Mouse (Mus musculus): ENCODE data around the gene Rsph6a. TPM values are rescaled to one million over a fixed set of nuclear protein-coding genes. Genes with fewer than 3 reads are reported as not detected.
A peak's percentile ranks its signal among the peaks of the same experiment; 100 is the strongest.

Gene Rsph6a
- polyA plus RNA-seq, 1 experiment from 2014 or later, result not detected

DNA sequence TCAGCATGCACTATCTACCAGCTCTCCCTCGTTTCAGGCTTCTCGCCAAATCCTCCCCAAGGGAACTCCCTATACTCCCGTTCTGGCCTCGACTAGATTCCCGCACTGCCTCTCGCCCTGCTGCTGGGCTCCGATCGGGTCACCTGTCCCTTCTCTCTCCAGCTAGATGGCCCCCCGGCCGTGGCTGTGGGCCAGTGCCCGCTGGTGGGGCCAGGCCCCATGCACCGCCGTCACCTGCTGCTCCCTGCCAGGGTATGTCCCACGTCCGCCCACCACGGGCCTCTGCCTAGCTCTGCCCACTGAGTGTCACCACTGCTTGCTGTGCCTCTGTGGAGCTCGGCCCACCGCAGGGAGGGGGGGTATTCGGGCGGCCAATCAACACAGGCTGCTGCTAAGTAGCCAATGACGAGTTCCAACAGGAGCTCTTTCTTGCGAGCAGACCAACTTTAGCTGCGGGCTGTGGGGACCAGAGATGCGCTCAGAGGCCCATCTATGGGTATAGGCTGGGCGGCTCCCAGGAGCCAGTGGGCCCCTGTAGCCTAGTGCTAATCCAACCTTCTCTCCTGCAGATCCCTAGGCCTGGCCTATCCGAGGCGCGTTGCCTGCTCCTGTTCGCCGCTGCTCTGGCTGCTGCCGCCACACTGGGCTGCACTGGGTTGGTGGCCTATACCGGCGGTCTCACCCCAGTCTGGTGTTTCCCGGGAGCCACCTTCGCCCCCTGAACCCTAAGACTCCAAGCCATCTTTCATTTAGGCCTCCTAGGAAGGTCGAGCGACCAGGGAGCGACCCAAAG, 38.1 kb downstream of the Rsph6a start:
- Histone ChIP-seq H3K9ac (ENCODE audit: low read depth, low read length) (peak overlapping the region; percentile 31; the same call in 1 of the 2 replicates), H3K27ac (ENCODE audit: low read length) (0 out of 2 replicates have a peak overlapping the region, but pooled peaks have one; percentile 5), H3K36me3 (ENCODE audit: control insufficient read depth, insufficient read depth) (no peaks in the 10 kb centered on the region), H3K4me3 (ENCODE audit: low read depth, low read length) (peak overlapping the region; percentile 67), H3K4me2 (ENCODE audit: low read depth, low read length) (peak overlapping the region; percentile 94), H3K9me3 (replicated peaks; ENCODE audit: control insufficient read depth, low read length) (no peaks in the 10 kb centered on the region), H3K4me1 (ENCODE audit: control insufficient read depth, low read depth, low read length) (peaks cover 43% of the 10 kb centered on the region), H3K27me3 (ENCODE audit: control insufficient read depth, insufficient read depth, low read depth, low read length) (peaks cover 64% of the 10 kb centered on the region)
- WGBS (ENCODE audit: insufficient replicate concordance), result 6% methylated on average over 38 of the region's 38 CpGs
- ATAC-seq (ENCODE audit: low read depth), result peak; percentile 19

GRCm38 (mm10) chr7:19093174-19093521, 38.7 kb downstream of the Rsph6a start:
- ATAC-seq (ENCODE audit: low read depth), result peak; percentile 62
- Histone ChIP-seq H3K9me3 (replicated peaks; ENCODE audit: control insufficient read depth, low read length) (no peaks in the 10 kb centered on the region), H3K4me3 (ENCODE audit: low read depth, low read length) (peak overlapping the region; percentile 67), H3K4me2 (ENCODE audit: low read depth, low read length) (peak overlapping the region; percentile 94), H3K27me3 (ENCODE audit: control insufficient read depth, insufficient read depth, low read depth, low read length) (peaks cover 62% of the 10 kb centered on the region), H3K36me3 (ENCODE audit: control insufficient read depth, insufficient read depth) (no peaks in the 10 kb centered on the region), H3K27ac (ENCODE audit: low read length) (peak overlapping the region; percentile 13; the same call in 1 of the 2 replicates), H3K9ac (ENCODE audit: low read depth, low read length) (peak overlapping the region; percentile 31), H3K4me1 (ENCODE audit: control insufficient read depth, low read depth, low read length) (peaks cover 43% of the 10 kb centered on the region)
- 0% methylated on average over 14 of the region's 15 CpGs for WGBS (ENCODE audit: insufficient replicate concordance)

DNA sequence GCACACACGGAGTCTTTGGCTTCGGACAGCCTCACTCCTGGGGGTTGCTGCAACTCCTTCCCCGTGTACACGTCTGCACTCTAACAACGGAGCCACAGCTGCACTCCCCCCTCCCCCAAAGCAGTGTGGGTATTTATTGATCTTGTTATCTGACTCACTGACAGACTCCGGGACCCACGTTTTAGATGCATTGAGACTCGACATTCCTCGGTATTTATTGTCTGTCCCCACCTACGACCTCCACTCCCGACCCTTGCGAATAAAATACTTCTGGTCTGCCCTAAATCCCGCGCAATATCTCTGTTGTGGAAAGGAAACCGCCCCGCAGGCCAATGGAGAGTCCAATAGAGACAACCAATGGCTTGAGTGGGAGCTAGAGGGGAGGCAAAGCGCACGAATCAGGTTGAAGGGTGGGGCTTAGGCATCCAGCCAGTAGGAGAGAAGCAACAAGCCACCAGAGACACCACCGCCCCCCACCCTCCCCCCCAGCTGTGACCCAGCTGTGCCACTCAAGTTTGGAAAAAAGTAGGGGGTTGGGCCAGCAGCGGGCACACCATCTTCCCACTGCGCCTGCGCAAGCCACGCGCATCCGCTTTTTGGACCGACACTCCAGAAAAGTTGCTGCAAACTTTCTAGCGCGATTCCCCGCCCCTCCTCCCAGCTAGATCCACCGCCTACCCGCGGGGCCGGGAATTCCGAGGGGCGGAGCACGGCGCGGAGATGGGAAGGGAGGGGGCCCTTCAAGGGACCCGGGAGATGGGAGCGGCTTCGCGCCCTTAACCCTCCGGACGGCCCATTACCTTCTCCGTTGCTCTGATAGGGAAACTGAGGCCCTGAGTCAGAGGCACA, 39.3 kb downstream of the Rsph6a start:
- under 1% methylated on average over 45 of the region's 45 CpGs for WGBS (ENCODE audit: insufficient replicate concordance)
- peak; percentile 84 for ATAC-seq (ENCODE audit: low read depth)
- Histone ChIP-seq H3K4me3 (ENCODE audit: low read depth, low read length) (peak overlapping the region; percentile 67), H3K27me3 (ENCODE audit: control insufficient read depth, insufficient read depth, low read depth, low read length) (peaks cover 59% of the 10 kb centered on the region), H3K27ac (ENCODE audit: low read length) (peak overlapping the region; percentile 87), H3K9ac (ENCODE audit: low read depth, low read length) (peak overlapping the region; percentile 68), H3K36me3 (ENCODE audit: control insufficient read depth, insufficient read depth) (no peaks in the 10 kb centered on the region), H3K9me3 (replicated peaks; ENCODE audit: control insufficient read depth, low read length) (no peaks in the 10 kb centered on the region), H3K4me1 (ENCODE audit: control insufficient read depth, low read depth, low read length) (peaks cover 43% of the 10 kb centered on the region), H3K4me2 (ENCODE audit: low read depth, low read length) (peak overlapping the region; percentile 94)

- 0% methylated on average over 11 of the region's 36 CpGs for WGBS (ENCODE audit: insufficient replicate concordance)
- H3K27ac ChIP-seq (ENCODE audit: low read length), result peak within 1 kb of the TSS; percentile 87
- H3K4me1 ChIP-seq (ENCODE audit: control insufficient read depth, low read depth, low read length), result peaks cover 43% of the 10 kb centered on the region
- peak within 1 kb of the TSS; percentile 68 for H3K9ac ChIP-seq (ENCODE audit: low read depth, low read length)
- H3K27me3 ChIP-seq (ENCODE audit: control insufficient read depth, insufficient read depth, low read depth, low read length), result peaks cover 59% of the 10 kb centered on the region
- peak within 1 kb of the TSS; percentile 94 for H3K4me2 ChIP-seq (ENCODE audit: low read depth, low read length)
- ATAC-seq (ENCODE audit: low read depth), result no peak
- H3K36me3 ChIP-seq (ENCODE audit: control insufficient read depth, insufficient read depth), result no peaks in the 10 kb centered on the region
- H3K9me3 ChIP-seq (replicated peaks; ENCODE audit: control insufficient read depth, low read length), result no peaks in the 10 kb centered on the region
- H3K4me3 ChIP-seq (ENCODE audit: low read depth, low read length), result peak within 1 kb of the TSS; percentile 67
Measured at GRCm38 (mm10) chr7:19094471-19094825, 40.0 kb downstream of the Rsph6a start, which contains the start of gene Six5. Gene Six5 (plus strand): TSS chr7:19094594.

- H3K27ac ChIP-seq (ENCODE audit: low read length), result peak overlapping the region; percentile 87
- H3K27me3 ChIP-seq (ENCODE audit: control insufficient read depth, insufficient read depth, low read depth, low read length), result peaks cover 59% of the 10 kb centered on the region
- H3K9me3 ChIP-seq (replicated peaks; ENCODE audit: control insufficient read depth, low read length), result no peaks in the 10 kb centered on the region
- no peak for ATAC-seq (ENCODE audit: low read depth)
- no peaks in the 10 kb centered on the region for H3K36me3 ChIP-seq (ENCODE audit: control insufficient read depth, insufficient read depth)
- peak overlapping the region; percentile 68 for H3K9ac ChIP-seq (ENCODE audit: low read depth, low read length)
- H3K4me3 ChIP-seq (ENCODE audit: low read depth, low read length), result peak overlapping the region; percentile 67
- H3K4me1 ChIP-seq (ENCODE audit: control insufficient read depth, low read depth, low read length), result peaks cover 43% of the 10 kb centered on the region
- peak overlapping the region; percentile 94 for H3K4me2 ChIP-seq (ENCODE audit: low read depth, low read length)
- WGBS (ENCODE audit: insufficient replicate concordance), result under 1% methylated on average over 85 of the region's 87 CpGs
Measured at GRCm38 (mm10) chr7:19094826-19095750, 40.6 kb downstream of the Rsph6a start.

DNA sequence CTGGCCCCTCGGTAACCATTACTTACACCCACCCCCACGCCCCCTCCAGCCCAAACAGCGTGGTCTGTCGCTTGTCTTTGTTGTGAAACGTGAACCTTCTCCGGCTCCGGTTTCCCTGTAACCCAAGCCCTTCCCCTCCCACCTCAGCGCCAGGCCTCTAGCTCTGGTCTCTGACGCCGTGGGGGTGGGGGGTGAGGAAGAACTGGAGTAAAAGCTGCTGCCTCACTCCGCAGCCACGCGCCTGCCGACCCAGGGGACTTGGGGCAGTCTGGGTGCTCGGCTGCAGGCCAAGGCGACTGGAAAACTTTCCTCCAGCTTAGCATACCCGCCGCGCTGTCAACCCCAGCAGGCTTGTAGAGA, 41.2 kb downstream of the Rsph6a start:
- H3K4me3 ChIP-seq (ENCODE audit: low read depth, low read length), result peak overlapping the region; percentile 67
- peak overlapping the region; percentile 94 for H3K4me2 ChIP-seq (ENCODE audit: low read depth, low read length)
- H3K9ac ChIP-seq (ENCODE audit: low read depth, low read length), result peak overlapping the region; percentile 21; the same call in 1 of the 2 replicates
- H3K27ac ChIP-seq (ENCODE audit: low read length), result no peak overlapping the region
- H3K9me3 ChIP-seq (replicated peaks; ENCODE audit: control insufficient read depth, low read length), result no peaks in the 10 kb centered on the region
- ATAC-seq (ENCODE audit: low read depth), result no peak
- peaks cover 43% of the 10 kb centered on the region for H3K4me1 ChIP-seq (ENCODE audit: control insufficient read depth, low read depth, low read length)
- no peaks in the 10 kb centered on the region for H3K36me3 ChIP-seq (ENCODE audit: control insufficient read depth, insufficient read depth)
- WGBS (ENCODE audit: insufficient replicate concordance), result 1% methylated on average over 18 of the region's 19 CpGs
- H3K27me3 ChIP-seq (ENCODE audit: control insufficient read depth, insufficient read depth, low read depth, low read length), result peaks cover 55% of the 10 kb centered on the region

DNA sequence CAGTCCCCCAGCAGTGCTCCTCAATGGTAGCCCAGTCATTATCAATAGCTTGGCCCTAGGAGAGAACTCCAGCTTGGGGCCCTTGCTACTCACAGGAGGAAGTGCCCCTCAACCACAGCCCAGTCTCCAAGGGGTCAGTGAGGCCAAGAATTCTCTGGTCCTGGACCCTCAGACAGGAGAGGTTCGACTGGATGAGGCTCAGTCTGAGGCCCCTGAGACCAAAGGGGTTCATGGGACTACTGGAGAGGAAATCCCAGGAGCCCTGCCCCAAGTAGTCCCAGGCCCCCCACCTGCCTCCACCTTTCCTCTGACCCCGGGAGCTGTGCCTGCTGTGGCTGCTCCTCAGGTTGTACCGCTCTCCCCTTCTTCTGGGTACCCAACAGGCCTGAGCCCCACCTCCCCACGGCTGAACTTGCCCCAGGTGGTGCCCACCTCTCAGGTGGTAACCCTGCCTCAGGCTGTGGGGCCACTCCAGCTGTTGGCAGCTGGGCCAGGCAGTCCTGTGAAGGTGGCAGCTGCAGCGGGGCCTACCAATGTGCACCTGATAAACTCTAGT, 42.0 kb downstream of the Rsph6a start:
- ATAC-seq (ENCODE audit: low read depth), result no peak
- H3K4me1 ChIP-seq (ENCODE audit: control insufficient read depth, low read depth, low read length), result peaks cover 43% of the 10 kb centered on the region
- H3K9me3 ChIP-seq (replicated peaks; ENCODE audit: control insufficient read depth, low read length), result no peaks in the 10 kb centered on the region
- peak overlapping the region; percentile 94 for H3K4me2 ChIP-seq (ENCODE audit: low read depth, low read length)
- WGBS (ENCODE audit: insufficient replicate concordance), result 55% methylated on average over 5 of the region's 5 CpGs
- H3K9ac ChIP-seq (ENCODE audit: low read depth, low read length), result no peak overlapping the region
- H3K36me3 ChIP-seq (ENCODE audit: control insufficient read depth, insufficient read depth), result no peaks in the 10 kb centered on the region
- no peak overlapping the region for H3K4me3 ChIP-seq (ENCODE audit: low read depth, low read length)
- H3K27me3 ChIP-seq (ENCODE audit: control insufficient read depth, insufficient read depth, low read depth, low read length), result peaks cover 47% of the 10 kb centered on the region
- no peak overlapping the region for H3K27ac ChIP-seq (ENCODE audit: low read length)

DNA sequence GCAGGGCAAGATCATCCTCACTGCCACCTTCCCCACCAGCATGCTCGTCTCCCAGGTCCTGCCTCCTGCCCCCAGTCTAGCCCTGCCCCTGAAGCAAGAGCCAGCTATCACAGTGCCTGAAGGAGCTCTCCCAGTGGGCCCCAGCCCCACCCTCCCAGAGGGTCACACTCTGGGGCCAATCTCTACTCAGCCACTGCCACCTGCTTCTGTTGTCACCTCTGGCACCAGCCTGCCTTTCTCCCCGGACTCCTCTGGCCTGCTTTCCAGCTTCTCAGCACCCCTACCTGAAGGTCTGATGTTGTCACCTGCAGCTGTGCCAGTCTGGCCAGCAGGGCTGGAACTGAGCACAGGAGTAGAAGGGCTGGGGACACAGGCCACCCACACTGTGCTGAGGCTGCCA, 42.7 kb downstream of the Rsph6a start:
- WGBS (ENCODE audit: insufficient replicate concordance), result 23% methylated on average over 2 of the region's 2 CpGs
- Histone ChIP-seq H3K4me2 (ENCODE audit: low read depth, low read length) (no peak overlapping the region), H3K9ac (ENCODE audit: low read depth, low read length) (no peak overlapping the region), H3K27ac (ENCODE audit: low read length) (no peak overlapping the region), H3K4me1 (ENCODE audit: control insufficient read depth, low read depth, low read length) (peaks cover 42% of the 10 kb centered on the region), H3K4me3 (ENCODE audit: low read depth, low read length) (no peak overlapping the region), H3K36me3 (ENCODE audit: control insufficient read depth, insufficient read depth) (no peaks in the 10 kb centered on the region), H3K9me3 (replicated peaks; ENCODE audit: control insufficient read depth, low read length) (no peaks in the 10 kb centered on the region), H3K27me3 (ENCODE audit: control insufficient read depth, insufficient read depth, low read depth, low read length) (peaks cover 40% of the 10 kb centered on the region)
- no peak for ATAC-seq (ENCODE audit: low read depth)
